8 mouse cellular contexts compared by ENCODE assay signal in genomic region chr8:72485456-72486199, GRCm38 (mm10). TPM values are rescaled to one million over a fixed set of nuclear protein-coding genes. Genes with fewer than 3 reads are reported as not detected.
A peak's percentile ranks its signal among the peaks of the same experiment; 100 is the strongest.
DNase-seq lines count a peak whose midpoint lies in the region; ATAC-seq and TF ChIP-seq lines count a peak whose summit lies in the region.

No protein-coding gene starts in this region.

- peaks cover 80% of the 10 kb centered on the region for H3K36me3 ChIP-seq in embryonic facial prominence, embryonic 14.5 days (ENCODE audit: control insufficient read depth, insufficient read depth, low read length)
- peaks cover 96% of the 10 kb centered on the region for H3K36me3 ChIP-seq in embryonic facial prominence, embryonic 10.5 days (replicated peaks)
- peaks cover 89% of the 10 kb centered on the region for H3K36me3 ChIP-seq in liver, embryonic 15.5 days (replicated peaks)
- peaks cover 13% of the 10 kb centered on the region; the same call in 1 of the 2 replicates for H3K36me3 ChIP-seq in stomach, postnatal 0 days (ENCODE audit: control insufficient read depth, insufficient read depth, low read length)

- H3K9ac ChIP-seq in embryonic facial prominence, embryonic 14.5 days (ENCODE audit: low read depth, low read length) = no peak overlapping the region
- no peak overlapping the region for H3K9ac ChIP-seq in liver, embryonic 15.5 days
- no peak overlapping the region for H3K9ac ChIP-seq in stomach, postnatal 0 days (ENCODE audit: low read length)

- H3K4me3 ChIP-seq in embryonic facial prominence, embryonic 14.5 days (ENCODE audit: low read depth, low read length) = no peak overlapping the region
- no peak overlapping the region for H3K4me3 ChIP-seq in embryonic facial prominence, embryonic 10.5 days
- no peak overlapping the region for H3K4me3 ChIP-seq in liver, embryonic 15.5 days (replicated peaks)
- no peak overlapping the region for H3K4me3 ChIP-seq in stomach, postnatal 0 days (ENCODE audit: low read depth, low read length)

- H3K27ac ChIP-seq in embryonic facial prominence, embryonic 14.5 days (replicated peaks; ENCODE audit: low read depth, low read length) = no peak overlapping the region
- H3K27ac ChIP-seq in embryonic facial prominence, embryonic 10.5 days (replicated peaks) = no peak overlapping the region
- peak overlapping the region; percentile 53 for H3K27ac ChIP-seq in liver, embryonic 15.5 days (replicated peaks)
- 0 out of 2 replicates have a peak overlapping the region, but pooled peaks have one; percentile 18 for H3K27ac ChIP-seq in stomach, postnatal 0 days (replicated peaks)

- H3K27me3 ChIP-seq in embryonic facial prominence, embryonic 14.5 days (replicated peaks; ENCODE audit: control insufficient read depth, insufficient read depth, low read length) = no peaks in the 10 kb centered on the region
- no peaks in the 10 kb centered on the region for H3K27me3 ChIP-seq in embryonic facial prominence, embryonic 10.5 days (replicated peaks; ENCODE audit: low read depth, poor library complexity, severe bottlenecking)
- H3K27me3 ChIP-seq in liver, embryonic 15.5 days = no peaks in the 10 kb centered on the region
- H3K27me3 ChIP-seq in stomach, postnatal 0 days (ENCODE audit: control insufficient read depth, insufficient read depth, low read length) = no peaks in the 10 kb centered on the region

- DNase-seq in embryonic facial prominence, embryonic 14.5 days (ENCODE audit: low spot score) = peak; percentile 57
- no peak for DNase-seq in embryonic facial prominence, embryonic 10.5 days (ENCODE audit: low spot score)
- peak; percentile 27 for DNase-seq in thymus, postnatal 25 days
- DNase-seq in thymus, postnatal 36 days = no peak
- peak; percentile 34 for DNase-seq in stomach, postnatal 0 days (ENCODE audit: low spot score)
- no peak for DNase-seq in testis, postnatal 14 days (ENCODE audit: low spot score)
- DNase-seq in right cerebral cortex, adult 18-20 months = no peak

- H3K9me3 ChIP-seq in embryonic facial prominence, embryonic 14.5 days (ENCODE audit: control insufficient read depth, low read length) = no peaks in the 10 kb centered on the region
- H3K9me3 ChIP-seq in embryonic facial prominence, embryonic 10.5 days = no peaks in the 10 kb centered on the region
- no peaks in the 10 kb centered on the region for H3K9me3 ChIP-seq in liver, embryonic 15.5 days (replicated peaks)
- no peaks in the 10 kb centered on the region for H3K9me3 ChIP-seq in stomach, postnatal 0 days (ENCODE audit: control insufficient read depth, low read length)

- WGBS in embryonic facial prominence, embryonic 14.5 days = 85% methylated on average over 6 of the region's 6 CpGs
- 82% methylated on average over 6 of the region's 6 CpGs for WGBS in embryonic facial prominence, embryonic 10.5 days
- WGBS in liver, embryonic 15.5 days (ENCODE audit: insufficient replicate concordance) = 44% methylated on average over 6 of the region's 6 CpGs
- WGBS in stomach, postnatal 0 days = 72% methylated on average over 6 of the region's 6 CpGs

- no peak overlapping the region for H3K4me2 ChIP-seq in embryonic facial prominence, embryonic 14.5 days (ENCODE audit: low read depth, low read length)
- H3K4me2 ChIP-seq in liver, embryonic 15.5 days = no peak overlapping the region
- H3K4me2 ChIP-seq in stomach, postnatal 0 days (replicated peaks; ENCODE audit: low read depth) = no peak overlapping the region

- TF ChIP-seq CTCF in stomach, postnatal 0 days (IDR thresholded peaks at IDR 0.05; ENCODE audit: low read depth) = peak; percentile 2; the same call in 1 of the 2 replicates

- no peaks in the 10 kb centered on the region for H3K4me1 ChIP-seq in embryonic facial prominence, embryonic 14.5 days (ENCODE audit: control insufficient read depth, insufficient read depth, low read length)
- peaks cover 5% of the 10 kb centered on the region; the same call in 1 of the 2 replicates for H3K4me1 ChIP-seq in embryonic facial prominence, embryonic 10.5 days
- peaks cover 38% of the 10 kb centered on the region for H3K4me1 ChIP-seq in liver, embryonic 15.5 days (replicated peaks)
- H3K4me1 ChIP-seq in stomach, postnatal 0 days (replicated peaks; ENCODE audit: control insufficient read depth, insufficient read depth) = no peaks in the 10 kb centered on the region

- peak; percentile 50; the same call in 1 of the 2 replicates for ATAC-seq in embryonic facial prominence, embryonic 14.5 days (ENCODE audit: low read depth)
- ATAC-seq in liver, embryonic 15.5 days (ENCODE audit: insufficient read depth) = 0 out of 2 replicates have a peak, but pooled peaks have one; percentile 20
- ATAC-seq in stomach, postnatal 0 days (ENCODE audit: low FRiP score, low TSS enrichment) = 0 out of 2 replicates have a peak, but pooled peaks have one; percentile 34

- TF ChIP-seq EP300 in stomach, postnatal 0 days (optimal IDR thresholded peaks at IDR 0.05) = no peak

RNA-seq across cellular contexts. Expression of gene Slc35e1, which starts 6.8 kb away (rescaled TPM):
- polyA plus RNA-seq in embryonic facial prominence, embryonic 14.5 days (2014; fragmentation: Nextera tagmentation; extraction: Ambion mirVana) = 14.9 and 15.4 TPM in 2 replicates
- polyA plus RNA-seq in embryonic facial prominence, embryonic 10.5 days (2016; fragmentation: Nextera tagmentation; extraction: Ambion mirVana) = 20.2 and 22.8 TPM in 2 replicates
- polyA plus RNA-seq in liver, embryonic 15.5 days (2015; fragmentation: Nextera tagmentation; extraction: Ambion mirVana) = 8.1 and 9.7 TPM in 2 replicates
- 8.5 TPM in 2 replicates for polyA plus RNA-seq in stomach, postnatal 0 days (2015; fragmentation: Nextera tagmentation; extraction: Ambion mirVana)

RNA-seq across cellular contexts. Expression of gene Cherp, which starts 10.6 kb away (rescaled TPM):
- polyA plus RNA-seq in embryonic facial prominence, embryonic 14.5 days (2014; fragmentation: Nextera tagmentation; extraction: Ambion mirVana) = 57.4 and 57.9 TPM in 2 replicates
- polyA plus RNA-seq in embryonic facial prominence, embryonic 10.5 days (2016; fragmentation: Nextera tagmentation; extraction: Ambion mirVana) = 112 and 115 TPM in 2 replicates
- 19.1 and 20.5 TPM in 2 replicates for polyA plus RNA-seq in liver, embryonic 15.5 days (2015; fragmentation: Nextera tagmentation; extraction: Ambion mirVana)
- 15.6 and 19.2 TPM in 2 replicates for polyA plus RNA-seq in stomach, postnatal 0 days (2015; fragmentation: Nextera tagmentation; extraction: Ambion mirVana)

RNA-seq across cellular contexts. Expression of gene 1700030K09Rik, which starts 41.9 kb away (rescaled TPM):
- polyA plus RNA-seq in embryonic facial prominence, embryonic 14.5 days (2014; fragmentation: Nextera tagmentation; extraction: Ambion mirVana) = 12.3 and 13.4 TPM in 2 replicates
- 14.5 and 16.1 TPM in 2 replicates for polyA plus RNA-seq in embryonic facial prominence, embryonic 10.5 days (2016; fragmentation: Nextera tagmentation; extraction: Ambion mirVana)
- polyA plus RNA-seq in liver, embryonic 15.5 days (2015; fragmentation: Nextera tagmentation; extraction: Ambion mirVana) = 2.9 and 3.4 TPM in 2 replicates
- 4.2 and 5.4 TPM in 2 replicates for polyA plus RNA-seq in stomach, postnatal 0 days (2015; fragmentation: Nextera tagmentation; extraction: Ambion mirVana)

RNA-seq across cellular contexts. Expression of gene Calr3, which starts 42.0 kb away (rescaled TPM):
- 1.7 and 2.2 TPM in 2 replicates for polyA plus RNA-seq in embryonic facial prominence, embryonic 14.5 days (2014; fragmentation: Nextera tagmentation; extraction: Ambion mirVana)
- 1.2 and 1.4 TPM in 2 replicates for polyA plus RNA-seq in embryonic facial prominence, embryonic 10.5 days (2016; fragmentation: Nextera tagmentation; extraction: Ambion mirVana)
- 0.35 and 0.58 TPM in 2 replicates for polyA plus RNA-seq in liver, embryonic 15.5 days (2015; fragmentation: Nextera tagmentation; extraction: Ambion mirVana)
- 5.4 TPM in 2 replicates for polyA plus RNA-seq in stomach, postnatal 0 days (2015; fragmentation: Nextera tagmentation; extraction: Ambion mirVana)

Comparison
In these comparisons a context has a peak if more than half of its experiments do, and no peak if none do; other contexts are left out.
1. DNase-seq: peak in embryonic facial prominence, embryonic 14.5 days (single experiment), thymus, postnatal 25 days (single experiment) and stomach, postnatal 0 days (single experiment); none in embryonic facial prominence, embryonic 10.5 days (single experiment), thymus, postnatal 36 days (0 of 2), testis, postnatal 14 days (single experiment) and right cerebral cortex, adult 18-20 months (single experiment).
2. H3K27ac ChIP-seq: peak in liver, embryonic 15.5 days (single experiment) and stomach, postnatal 0 days (single experiment); none in embryonic facial prominence, embryonic 14.5 days (single experiment) and embryonic facial prominence, embryonic 10.5 days (single experiment).
3. Peak in every context shown above with its lines, with median percentiles within 50 percentile points of each other: ATAC-seq.